Mouse (Mus musculus) heart, embryonic 11.5 days (tissue): ENCODE data around the gene Rspo4. TPM values are rescaled to one million over a fixed set of nuclear protein-coding genes. Genes with fewer than 3 reads are reported as not detected.

ENCODE experiments used
- ATAC-seq: fragments of 200-750 bp; cut with Nextera tagmentation; replicated peaks from 2 replicates; pipeline ENCODE4 v1.8.0; 2017; ENCODE audit warnings: moderate library complexity; ENCODE audit not compliant: insufficient number of reproducible peaks, low FRiP score, low TSS enrichment
- H3K27ac ChIP-seq: fragments of 300-500 bp; sonication (generic); 2 replicates; pipeline ENCODE4 v1.5.1; 2014; ENCODE audit warnings: mild to moderate bottlenecking, low read depth, low read length
- H3K27me3 ChIP-seq: fragments of 300-500 bp; sonication (generic); 2 replicates; pipeline ENCODE4 v1.6.1; 2014; ENCODE audit warnings: mild to moderate bottlenecking, low read length, mixed read lengths; ENCODE audit not compliant: control insufficient read depth, insufficient read depth
- H3K36me3 ChIP-seq: fragments of 300-500 bp; sonication (generic); 2 replicates; pipeline ENCODE4 v1.6.1; 2014; ENCODE audit warnings: mild to moderate bottlenecking, low read length, moderate library complexity, mixed read lengths; ENCODE audit not compliant: control insufficient read depth, insufficient read depth
- H3K4me1 ChIP-seq: fragments of 300-500 bp; sonication (generic); 2 replicates; pipeline ENCODE4 v1.6.1; 2014; ENCODE audit warnings: low read length; ENCODE audit not compliant: control insufficient read depth, insufficient read depth
- H3K4me2 ChIP-seq: fragments of 300-500 bp; sonication (generic); 2 replicates; pipeline ENCODE4 v1.6.1; 2014; ENCODE audit warnings: mild to moderate bottlenecking, moderate library complexity
- H3K4me3 ChIP-seq: fragments of 300-500 bp; sonication (generic); 2 replicates; pipeline ENCODE4 v1.5.1; 2014; ENCODE audit warnings: low read depth, low read length
- H3K9ac ChIP-seq: fragments of 300-500 bp; sonication (generic); 2 replicates; pipeline ENCODE4 v1.6.1; 2014; ENCODE audit warnings: mild to moderate bottlenecking, low read depth, low read length, moderate library complexity
- H3K9me3 ChIP-seq: fragments of 300-500 bp; sonication (generic); replicated peaks from 2 replicates; pipeline ENCODE4 v1.6.1; 2016; ENCODE audit warnings: low read length; ENCODE audit not compliant: control insufficient read depth
- WGBS: fragments of 180-500 bp; shearing (Covaris S2); extraction: QIAGEN DNeasy Blood & Tissue Kit; methylation state at CpG from one replicate; pipeline ENCODE4 v1.1.7; 2014; ENCODE audit not compliant: insufficient replicate concordance; 5-methylcytosine and 5-hydroxymethylcytosine counted together
- polyA plus RNA-seq: library from polyadenylated mRNA; unstranded; fragments of >200 nt; fragmentation: Nextera tagmentation; extraction: Ambion mirVana; gene quantifications from 2 replicates; pipeline ENCODE4 v1.2.1, GENCODE M21; 2014

Rspo4 gene
- polyA plus RNA-seq, 1 experiment from 2014 or later = 0.10 TPM

DNA sequence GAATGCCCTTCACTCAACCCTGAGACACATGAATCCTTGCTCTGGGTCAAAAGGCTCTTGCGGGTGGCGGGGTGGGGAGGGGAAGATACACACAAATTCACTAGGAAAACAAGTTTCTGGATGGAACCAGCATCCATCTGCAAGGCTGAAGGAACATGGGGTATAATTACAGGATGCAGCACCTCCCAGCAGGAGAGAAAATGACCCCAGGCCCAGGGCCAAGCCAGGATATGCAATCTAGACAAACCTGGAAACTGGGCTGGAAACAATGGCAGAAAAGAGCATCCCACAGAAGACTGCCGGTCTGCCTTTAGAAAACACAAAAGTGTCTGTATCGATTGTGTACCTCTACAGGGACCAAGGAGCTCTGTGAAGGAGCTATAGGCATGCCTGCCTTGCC is 61.2 kb downstream of the Rspo4 start:
- no peak overlapping the region for H3K27ac ChIP-seq
- no peak overlapping the region for H3K4me3 ChIP-seq
- H3K27me3 ChIP-seq = no peaks in the 10 kb centered on the region
- no peak for ATAC-seq
- H3K9me3 ChIP-seq = no peaks in the 10 kb centered on the region
- H3K4me2 ChIP-seq = no peak overlapping the region
- no peaks in the 10 kb centered on the region for H3K4me1 ChIP-seq
- H3K9ac ChIP-seq = no peak overlapping the region
- 62% methylated on average over 4 of the region's 4 CpGs for WGBS
- no peaks in the 10 kb centered on the region for H3K36me3 ChIP-seq

DNA sequence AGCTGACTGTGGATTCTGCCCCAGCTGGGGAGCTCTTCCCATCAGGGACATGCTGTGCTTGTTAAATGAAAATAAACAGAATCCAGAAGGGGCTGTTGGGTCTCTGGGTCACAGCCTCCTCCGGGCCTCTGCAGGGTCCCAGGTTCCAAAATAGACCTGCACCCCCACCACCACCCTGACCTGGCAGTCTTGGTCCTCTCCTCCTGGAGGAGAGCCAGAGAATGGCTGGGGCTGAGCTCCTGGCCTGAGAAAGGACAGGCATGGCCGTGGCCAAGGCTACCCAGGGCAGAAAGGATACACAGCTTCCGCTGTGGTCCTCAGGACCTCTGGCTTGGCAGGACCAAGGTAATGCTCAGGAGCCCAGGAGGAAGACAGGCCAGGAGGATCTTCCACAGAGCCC is 61.9 kb downstream of the Rspo4 start:
- H3K4me1 ChIP-seq = no peaks in the 10 kb centered on the region
- no peaks in the 10 kb centered on the region for H3K9me3 ChIP-seq
- whole genome bisulfite sequencing = 39% methylated on average over 3 of the region's 3 CpGs
- ATAC-seq = no peak
- H3K27ac ChIP-seq = no peak overlapping the region
- H3K27me3 ChIP-seq = no peaks in the 10 kb centered on the region
- no peak overlapping the region for H3K4me2 ChIP-seq
- no peak overlapping the region for H3K9ac ChIP-seq
- no peak overlapping the region for H3K4me3 ChIP-seq
- no peaks in the 10 kb centered on the region for H3K36me3 ChIP-seq

GRCm38 (mm10) chr2:151907020-151907419 is 64.3 kb downstream of the Rspo4 start:
- Histone ChIP-seq H3K4me3 (no peak overlapping the region), H3K36me3 (no peaks in the 10 kb centered on the region), H3K9me3 (no peaks in the 10 kb centered on the region), H3K27ac (no peak overlapping the region), H3K9ac (no peak overlapping the region), H3K4me1 (peaks cover 12% of the 10 kb centered on the region), H3K4me2 (no peak overlapping the region), H3K27me3 (no peaks in the 10 kb centered on the region)
- ATAC-seq = no peak
- WGBS = 66% methylated on average over 2 of the region's 2 CpGs

DNA sequence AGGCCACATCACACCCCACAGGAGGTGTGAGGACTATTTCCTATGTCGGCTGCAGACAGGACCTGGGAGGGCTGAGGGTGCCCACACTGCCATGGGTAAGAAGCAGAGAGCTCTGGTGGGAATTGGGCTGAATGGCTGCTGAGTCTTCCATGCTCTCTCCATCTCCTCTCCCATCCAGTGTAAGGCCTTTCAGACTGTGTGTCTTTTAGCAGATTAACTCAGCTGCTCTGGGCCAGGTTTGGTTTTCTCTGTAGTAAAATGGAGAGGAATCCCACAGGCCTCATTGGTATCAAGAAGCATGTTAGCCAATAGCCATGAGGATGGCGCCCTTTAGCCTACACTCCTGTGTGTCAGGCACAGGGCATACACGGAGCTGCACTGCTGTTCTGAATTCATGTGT is 66.7 kb downstream of the Rspo4 start:
- no peak overlapping the region for H3K9ac ChIP-seq
- H3K27me3 ChIP-seq = no peaks in the 10 kb centered on the region; the same call in 1 of the 2 replicates
- peaks cover 12% of the 10 kb centered on the region for H3K4me1 ChIP-seq
- H3K9me3 ChIP-seq = no peaks in the 10 kb centered on the region
- no peak overlapping the region for H3K4me2 ChIP-seq
- H3K4me3 ChIP-seq = no peak overlapping the region
- no peaks in the 10 kb centered on the region for H3K36me3 ChIP-seq
- ATAC-seq = no peak
- no peak overlapping the region for H3K27ac ChIP-seq
- 53% methylated on average over 3 of the region's 3 CpGs for WGBS

- Histone ChIP-seq H3K27me3 (no peaks in the 10 kb centered on the region; the same call in 1 of the 2 replicates), H3K27ac (no peak overlapping the region), H3K9me3 (no peaks in the 10 kb centered on the region), H3K9ac (no peak overlapping the region), H3K36me3 (no peaks in the 10 kb centered on the region), H3K4me2 (no peak overlapping the region), H3K4me3 (no peak overlapping the region), H3K4me1 (peaks cover 12% of the 10 kb centered on the region)
- WGBS = 27% methylated on average over 5 of the region's 5 CpGs
- no peak for ATAC-seq
These were observed 67.8 kb downstream of the Rspo4 start for GRCm38 (mm10) chr2:151910498-151910897.

DNA sequence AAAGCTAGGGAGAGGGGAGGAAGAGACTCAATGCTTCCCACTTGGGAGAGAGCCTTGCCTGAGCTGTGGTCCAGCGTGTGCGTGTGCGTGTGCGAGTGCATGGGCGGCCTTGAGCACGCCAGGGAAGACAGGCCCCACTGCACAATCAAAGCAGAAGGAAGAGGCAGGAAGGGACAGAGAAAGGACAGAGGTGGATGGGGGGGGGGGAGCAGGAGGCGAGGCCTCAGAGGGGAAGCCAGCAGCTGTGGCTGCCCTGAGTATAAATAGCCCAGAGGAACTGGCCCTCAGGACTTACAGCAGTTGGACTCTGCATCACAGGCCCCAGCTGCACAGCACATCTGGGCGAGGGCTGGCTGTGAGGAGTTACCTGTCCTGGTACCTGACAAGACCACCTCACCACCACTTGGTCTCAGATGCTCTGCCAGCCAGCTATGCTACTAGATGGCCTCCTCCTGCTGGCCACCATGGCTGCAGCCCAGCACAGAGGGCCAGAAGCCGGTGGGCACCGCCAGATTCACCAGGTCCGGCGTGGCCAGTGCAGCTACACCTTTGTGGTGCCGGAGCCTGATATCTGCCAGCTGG is 68.3 kb downstream of the Rspo4 start, which contains the start of gene Angpt4:
Gene Angpt4, plus strand, starts transcription at position 292 of the 582 bp plus-strand sequence.
- Histone ChIP-seq H3K27me3 (no peaks in the 10 kb centered on the region; the same call in 1 of the 2 replicates), H3K4me1 (peaks cover 12% of the 10 kb centered on the region), H3K9ac (no peak within 1 kb of the TSS), H3K4me2 (no peak within 1 kb of the TSS), H3K27ac (no peak within 1 kb of the TSS), H3K4me3 (no peak within 1 kb of the TSS), H3K36me3 (no peaks in the 10 kb centered on the region), H3K9me3 (no peaks in the 10 kb centered on the region)
- no peak; the same call in 1 of the 2 replicates for ATAC-seq
- WGBS = 54% methylated on average over 13 of the region's 13 CpGs

GRCm38 (mm10) chr2:151911751-151912150 is 69.0 kb downstream of the Rspo4 start:
- H3K9ac ChIP-seq = no peak overlapping the region
- H3K4me2 ChIP-seq = no peak overlapping the region
- ATAC-seq = no peak
- WGBS = 75% methylated on average over 3 of the region's 3 CpGs
- H3K9me3 ChIP-seq = no peaks in the 10 kb centered on the region
- no peaks in the 10 kb centered on the region for H3K36me3 ChIP-seq
- no peak overlapping the region for H3K27ac ChIP-seq
- no peaks in the 10 kb centered on the region; the same call in 1 of the 2 replicates for H3K27me3 ChIP-seq
- H3K4me1 ChIP-seq = peaks cover 12% of the 10 kb centered on the region
- H3K4me3 ChIP-seq = no peak overlapping the region

- no peak overlapping the region for H3K4me3 ChIP-seq
- no peaks in the 10 kb centered on the region; the same call in 1 of the 2 replicates for H3K27me3 ChIP-seq
- H3K27ac ChIP-seq = no peak overlapping the region
- no peak overlapping the region for H3K9ac ChIP-seq
- ATAC-seq = no peak
- 74% methylated on average over 5 of the region's 5 CpGs for WGBS
- H3K9me3 ChIP-seq = no peaks in the 10 kb centered on the region
- H3K4me1 ChIP-seq = peaks cover 12% of the 10 kb centered on the region
- no peak overlapping the region for H3K4me2 ChIP-seq
- no peaks in the 10 kb centered on the region for H3K36me3 ChIP-seq
These were observed 71.4 kb downstream of the Rspo4 start for GRCm38 (mm10) chr2:151914120-151914519.

- Histone ChIP-seq H3K27ac (no peak overlapping the region), H3K4me1 (peaks cover 16% of the 10 kb centered on the region), H3K36me3 (no peaks in the 10 kb centered on the region), H3K4me2 (no peak overlapping the region), H3K9me3 (no peaks in the 10 kb centered on the region), H3K9ac (no peak overlapping the region), H3K4me3 (no peak overlapping the region), H3K27me3 (no peaks in the 10 kb centered on the region; the same call in 1 of the 2 replicates)
- no peak for ATAC-seq
- 19% methylated on average over 2 of the region's 2 CpGs for WGBS
These were observed 72.4 kb downstream of the Rspo4 start for GRCm38 (mm10) chr2:151915111-151915510.
